Mouse (Mus musculus): Measurements from ENCODE around the gene Gm7697. TPM values are rescaled to one million over a fixed set of nuclear protein-coding genes. Genes with fewer than 3 reads are reported as not detected.
"Not testable (repeated sequence)": the region's sequence is repeated elsewhere in the genome, so short reads cannot be mapped to it uniquely, and the experiment has no call there.

Gene Gm7697
- not detected in 2 replicates for polyA plus RNA-seq (2015; fragmentation: Nextera tagmentation; extraction: Ambion mirVana)

GRCm38 (mm10) chr8:69522876-69523275 lies at the start of gene Gm7697:
TSS of gene Gm7697 (minus strand) at chr8:69522976.
- H3K9me3 ChIP-seq (replicated peaks); H3K4me3 ChIP-seq; ATAC-seq (replicated peaks; ENCODE audit: insufficient number of reproducible peaks, insufficient read depth, low FRiP score, low read depth); H3K4me1 ChIP-seq (replicated peaks); H3K9ac ChIP-seq; H3K27me3 ChIP-seq; H3K27ac ChIP-seq; H3K36me3 ChIP-seq; H3K4me2 ChIP-seq: not testable (repeated sequence)
- 85% methylated on average over 3 of the region's 3 CpGs for WGBS

DNA sequence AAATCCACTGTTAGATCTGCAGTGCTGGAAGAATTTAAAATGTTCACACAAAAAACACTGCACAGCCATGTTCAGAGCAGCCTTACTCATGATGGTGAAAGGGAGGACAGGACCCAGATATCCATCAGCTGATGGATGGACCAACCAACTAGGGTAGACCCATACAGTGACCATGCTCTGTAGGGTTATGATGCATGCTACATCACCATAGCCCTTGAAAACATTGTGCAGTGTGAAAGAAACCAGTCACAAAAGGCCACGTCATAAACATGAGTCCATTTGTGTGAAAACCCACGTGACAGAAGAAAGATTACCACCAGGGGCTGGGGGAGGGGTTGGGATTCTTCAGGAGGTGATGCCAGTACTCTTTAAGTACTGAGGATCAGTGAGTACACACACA lies 28.5 kb upstream of the Gm7697 start:
- H3K27me3 ChIP-seq; H3K4me2 ChIP-seq; H3K27ac ChIP-seq; H3K4me3 ChIP-seq; H3K9me3 ChIP-seq (replicated peaks); ATAC-seq (replicated peaks; ENCODE audit: insufficient number of reproducible peaks, insufficient read depth, low FRiP score, low read depth); H3K4me1 ChIP-seq (replicated peaks); H3K9ac ChIP-seq; H3K36me3 ChIP-seq: not testable (repeated sequence)
- 46% methylated on average over 2 of the region's 2 CpGs for WGBS

- not testable (repeated sequence) for H3K36me3 ChIP-seq; H3K4me2 ChIP-seq; H3K9ac ChIP-seq; H3K27ac ChIP-seq; H3K4me3 ChIP-seq; ATAC-seq (replicated peaks; ENCODE audit: insufficient number of reproducible peaks, insufficient read depth, low FRiP score, low read depth); H3K9me3 ChIP-seq (replicated peaks); H3K4me1 ChIP-seq (replicated peaks); H3K27me3 ChIP-seq
- WGBS: 9% methylated on average over 8 of the region's 8 CpGs
These were observed 26.8 kb upstream of the Gm7697 start for GRCm38 (mm10) chr8:69549556-69549955.

DNA sequence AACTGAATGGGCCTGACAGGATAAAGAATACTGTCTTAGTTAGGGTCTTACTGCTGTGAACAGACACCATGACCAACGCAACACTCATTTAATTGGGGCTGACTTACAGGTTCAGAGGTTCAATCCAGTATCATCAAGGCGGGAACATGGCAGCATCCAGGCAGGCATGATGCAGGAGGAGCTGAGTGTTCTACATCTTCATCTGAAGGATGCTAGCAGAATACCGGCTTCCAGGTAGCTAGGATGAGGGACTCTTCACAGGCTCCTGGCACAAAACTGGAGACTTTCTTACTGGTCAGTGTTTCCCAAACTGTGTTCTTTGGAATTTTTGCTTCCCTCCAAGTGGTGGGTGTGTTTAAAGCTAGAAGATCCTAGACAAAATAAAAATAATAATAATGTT lies 25.3 kb upstream of the Gm7697 start:
- 90% methylated on average over 3 of the region's 3 CpGs for WGBS
- H3K27ac ChIP-seq; ATAC-seq (replicated peaks; ENCODE audit: insufficient number of reproducible peaks, insufficient read depth, low FRiP score, low read depth): not testable (repeated sequence)

GRCm38 (mm10) chr8:69547208-69547607 lies 24.4 kb upstream of the Gm7697 start:
- H3K4me2 ChIP-seq; ATAC-seq (replicated peaks; ENCODE audit: insufficient number of reproducible peaks, insufficient read depth, low FRiP score, low read depth); H3K9me3 ChIP-seq (replicated peaks); H3K27ac ChIP-seq; H3K4me1 ChIP-seq (replicated peaks); H3K4me3 ChIP-seq; H3K27me3 ChIP-seq; H3K36me3 ChIP-seq; H3K9ac ChIP-seq: not testable (repeated sequence)
- 64% methylated on average over 7 of the region's 7 CpGs for WGBS

More for the DNA sequence above, 25.3 kb upstream of the Gm7697 start:
- H3K9ac ChIP-seq; H3K4me2 ChIP-seq; H3K36me3 ChIP-seq; H3K9me3 ChIP-seq (replicated peaks); H3K4me1 ChIP-seq (replicated peaks); H3K27me3 ChIP-seq; H3K4me3 ChIP-seq: not testable (repeated sequence)

- H3K27me3 ChIP-seq; H3K36me3 ChIP-seq; ATAC-seq (replicated peaks; ENCODE audit: insufficient number of reproducible peaks, insufficient read depth, low FRiP score, low read depth); H3K9me3 ChIP-seq (replicated peaks); H3K4me1 ChIP-seq (replicated peaks); H3K9ac ChIP-seq; H3K4me3 ChIP-seq; H3K27ac ChIP-seq; H3K4me2 ChIP-seq: not testable (repeated sequence)
- 19% methylated on average over 1 of the region's 1 CpGs for WGBS
These were observed 22.2 kb upstream of the Gm7697 start for GRCm38 (mm10) chr8:69545020-69545419.

DNA sequence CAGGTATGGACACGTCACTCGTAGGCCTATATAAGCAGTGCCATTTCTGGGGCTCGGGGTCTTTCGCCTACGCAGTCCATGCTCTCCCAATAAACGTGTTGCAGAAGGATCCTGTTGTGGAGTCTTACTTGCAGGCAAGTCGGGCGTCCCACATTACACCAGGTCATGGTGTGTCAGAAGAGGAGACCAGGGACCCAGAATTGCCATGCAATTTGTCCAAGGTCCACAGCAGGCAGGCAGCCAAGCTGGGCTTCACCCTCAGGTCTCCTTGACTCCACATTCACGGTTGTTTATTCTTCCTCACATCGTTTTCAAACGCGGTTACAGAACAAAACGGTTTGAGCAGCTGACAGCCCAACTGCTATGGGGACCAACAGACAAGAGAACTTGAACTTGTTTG lies 21.7 kb upstream of the Gm7697 start:
- ATAC-seq (replicated peaks; ENCODE audit: insufficient number of reproducible peaks, insufficient read depth, low FRiP score, low read depth); H3K4me2 ChIP-seq; H3K36me3 ChIP-seq; H3K4me3 ChIP-seq; H3K9me3 ChIP-seq (replicated peaks); H3K27me3 ChIP-seq; H3K9ac ChIP-seq; H3K4me1 ChIP-seq (replicated peaks); H3K27ac ChIP-seq: not testable (repeated sequence)
- 82% methylated on average over 13 of the region's 13 CpGs for WGBS

- H3K4me2 ChIP-seq; ATAC-seq (replicated peaks; ENCODE audit: insufficient number of reproducible peaks, insufficient read depth, low FRiP score, low read depth): not testable (repeated sequence)
These were observed 21.2 kb upstream of the Gm7697 start for GRCm38 (mm10) chr8:69543984-69544383.

DNA sequence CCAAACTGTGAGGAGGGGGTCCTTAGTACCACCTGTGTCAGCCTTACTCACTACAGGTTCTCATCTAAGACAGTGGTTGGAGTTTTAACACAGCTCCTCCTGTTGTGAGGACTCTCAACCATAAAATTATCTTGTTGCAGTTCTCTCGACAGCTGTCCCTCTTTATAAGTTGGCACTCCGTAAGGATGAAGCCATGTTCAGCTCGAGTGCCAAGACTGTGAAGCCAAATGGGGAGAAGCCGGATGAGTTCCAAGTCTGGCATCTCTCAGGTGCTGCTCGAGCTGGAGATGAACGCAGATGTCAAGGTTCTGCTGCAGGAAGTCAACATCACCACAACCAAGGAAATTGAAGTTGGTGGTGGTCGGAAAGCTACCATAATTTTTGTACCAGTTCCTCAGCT lies 18.0 kb upstream of the Gm7697 start:
- H3K4me1 ChIP-seq (replicated peaks); H3K9me3 ChIP-seq (replicated peaks); H3K9ac ChIP-seq; H3K27me3 ChIP-seq; H3K27ac ChIP-seq; H3K4me3 ChIP-seq; H3K4me2 ChIP-seq; H3K36me3 ChIP-seq; ATAC-seq (replicated peaks; ENCODE audit: insufficient number of reproducible peaks, insufficient read depth, low FRiP score, low read depth): not testable (repeated sequence)
- WGBS: 76% methylated on average over 7 of the region's 7 CpGs

More at GRCm38 (mm10) chr8:69543984-69544383, 21.2 kb upstream of the Gm7697 start:
- not testable (repeated sequence) for H3K36me3 ChIP-seq; H3K4me1 ChIP-seq (replicated peaks); H3K27ac ChIP-seq; H3K4me3 ChIP-seq; H3K27me3 ChIP-seq; H3K9ac ChIP-seq; H3K9me3 ChIP-seq (replicated peaks)
- WGBS: 92% methylated on average over 6 of the region's 6 CpGs

GRCm38 (mm10) chr8:69540331-69540730 lies 17.6 kb upstream of the Gm7697 start:
- H3K27me3 ChIP-seq; H3K9ac ChIP-seq; H3K4me1 ChIP-seq (replicated peaks); H3K9me3 ChIP-seq (replicated peaks); H3K27ac ChIP-seq; ATAC-seq (replicated peaks; ENCODE audit: insufficient number of reproducible peaks, insufficient read depth, low FRiP score, low read depth); H3K4me2 ChIP-seq; H3K4me3 ChIP-seq; H3K36me3 ChIP-seq: not testable (repeated sequence)
- 50% methylated on average over 1 of the region's 1 CpGs for WGBS

DNA sequence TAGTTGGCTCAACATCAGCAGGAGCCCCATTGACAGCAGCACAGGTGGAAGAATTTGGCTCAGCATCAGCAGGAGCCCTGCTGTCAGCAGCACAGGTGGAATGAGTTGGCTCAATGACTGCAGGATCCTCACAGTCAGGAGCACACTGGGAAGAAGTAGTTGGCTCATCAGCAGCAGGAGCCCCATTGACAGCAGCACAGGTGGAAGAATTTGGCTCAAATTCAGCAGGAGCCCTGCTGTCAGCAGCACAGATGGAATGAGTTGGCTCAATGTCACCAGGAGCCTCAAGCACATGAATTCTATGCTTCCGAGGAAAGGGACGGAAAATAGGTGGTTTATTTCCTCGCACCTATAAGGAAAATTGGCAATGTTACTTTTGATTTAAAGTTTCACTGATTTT lies 47.8 kb downstream of the Gm7697 start:
- H3K27ac ChIP-seq; H3K9ac ChIP-seq; H3K4me1 ChIP-seq (replicated peaks); H3K36me3 ChIP-seq; H3K9me3 ChIP-seq (replicated peaks); H3K27me3 ChIP-seq; H3K4me3 ChIP-seq; ATAC-seq (replicated peaks; ENCODE audit: insufficient number of reproducible peaks, insufficient read depth, low FRiP score, low read depth); H3K4me2 ChIP-seq: not testable (repeated sequence)
- WGBS: 82% methylated on average over 3 of the region's 3 CpGs

GRCm38 (mm10) chr8:69453465-69453864 lies 69.3 kb downstream of the Gm7697 start, which contains the start of gene Gm9495:
TSS of gene Gm9495 (minus strand) at chr8:69453565.
- not testable (repeated sequence) for ATAC-seq (replicated peaks; ENCODE audit: insufficient number of reproducible peaks, insufficient read depth, low FRiP score, low read depth); H3K4me2 ChIP-seq; H3K36me3 ChIP-seq; H3K9ac ChIP-seq; H3K9me3 ChIP-seq (replicated peaks); H3K27ac ChIP-seq; H3K4me3 ChIP-seq; H3K27me3 ChIP-seq; H3K4me1 ChIP-seq (replicated peaks)
- WGBS: 80% methylated on average over 2 of the region's 3 CpGs

Data from heart, embryonic 15.5 days (tissue).